Mouse (Mus musculus) gastrocnemius, adult 18-20 months (tissue): ENCODE data around the gene Sox9. TPM values are rescaled to one million over a fixed set of nuclear protein-coding genes. Genes with fewer than 3 reads are reported as not detected.

Experiments
- DNase-seq: peaks from one replicate; pipeline ENCODE4 v3.0.0; 2021; ENCODE audit warnings: low spot score
- total RNA-seq, 2 experiments: library from RNA; stranded (reverse); gene quantifications; 2 replicates each; pipeline ENCODE4 v1.2.3; 2021

Gene Sox9
- total RNA-seq, 2 experiments from 2014 or later: 1.6 to 2.7 TPM

GRCm38 (mm10) chr11:112798831-112799382, 16.9 kb downstream of the Sox9 start:
- DNase-seq: peak; percentile 17

- DNase-seq: no peak
Measured at GRCm38 (mm10) chr11:112801189-112801818, 19.3 kb downstream of the Sox9 start.

- no peak for DNase-seq
Measured at GRCm38 (mm10) chr11:112807838-112808506, 25.9 kb downstream of the Sox9 start.

GRCm38 (mm10) chr11:112810447-112811151, 28.6 kb downstream of the Sox9 start:
- DNase-seq: no peak

GRCm38 (mm10) chr11:112811152-112811871, 29.3 kb downstream of the Sox9 start:
- DNase-seq: no peak

DNA sequence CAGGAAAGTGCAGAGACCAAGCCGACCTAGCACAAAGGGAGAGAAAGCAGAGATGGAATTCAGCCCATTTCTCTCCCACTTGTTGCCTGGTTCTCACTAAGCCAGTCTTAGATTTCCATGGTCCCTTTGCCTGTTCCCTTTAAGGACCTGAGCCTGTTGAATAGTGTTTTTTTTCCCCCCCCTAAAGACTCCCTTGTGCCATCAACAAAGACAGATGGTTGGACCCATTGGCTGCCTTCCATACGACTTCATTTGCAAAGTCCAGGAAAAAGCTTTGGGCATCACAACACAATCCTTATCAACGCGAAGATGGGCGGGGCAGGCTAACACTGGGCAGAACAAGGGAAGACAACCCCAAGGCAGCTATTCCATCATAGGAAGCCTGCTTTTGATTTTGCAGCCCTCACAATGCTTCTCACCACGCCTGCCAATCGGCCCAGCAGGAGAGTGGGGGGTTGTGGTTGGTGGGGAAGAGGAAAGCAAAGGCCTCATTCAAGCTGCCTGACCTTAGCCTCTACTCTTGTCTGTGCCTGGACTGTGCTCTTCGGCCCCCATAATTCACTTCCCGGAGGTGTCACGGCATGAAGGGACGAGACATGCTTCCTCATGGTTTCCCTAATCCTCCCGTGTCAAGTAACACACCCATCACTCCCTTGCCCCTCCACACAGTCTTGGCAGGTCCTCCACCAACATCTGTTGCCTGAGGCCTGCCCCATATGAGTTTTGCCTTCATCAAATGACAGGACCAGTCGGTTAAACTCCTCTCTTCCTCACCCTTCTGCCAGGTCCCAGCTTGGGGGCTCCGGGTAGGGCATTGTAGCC, 36.0 kb downstream of the Sox9 start:
- no peak for DNase-seq

GRCm38 (mm10) chr11:112818651-112819270, 36.7 kb downstream of the Sox9 start:
- DNase-seq: no peak

DNA sequence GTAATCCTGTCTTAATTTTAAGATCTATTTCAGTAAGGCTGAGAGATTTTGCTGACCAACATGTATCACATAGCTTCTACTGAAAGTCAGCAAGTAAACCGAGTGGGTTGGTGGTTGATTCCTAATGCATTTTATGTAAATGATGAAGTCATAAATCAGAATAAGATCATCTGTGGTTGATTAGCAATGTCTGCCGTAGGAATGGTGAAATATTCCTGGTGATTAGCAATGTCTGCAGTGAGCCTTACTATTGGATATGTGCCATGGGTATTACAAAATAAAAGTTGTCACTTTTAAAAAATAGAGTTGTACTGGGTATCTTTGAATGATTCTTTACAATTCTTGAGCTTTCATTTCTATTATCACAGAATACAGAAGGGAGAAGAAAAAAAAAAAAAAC, 39.5 kb downstream of the Sox9 start:
- no peak for DNase-seq

- DNase-seq: no peak
Measured at GRCm38 (mm10) chr11:112824146-112824545, 42.1 kb downstream of the Sox9 start.

DNA sequence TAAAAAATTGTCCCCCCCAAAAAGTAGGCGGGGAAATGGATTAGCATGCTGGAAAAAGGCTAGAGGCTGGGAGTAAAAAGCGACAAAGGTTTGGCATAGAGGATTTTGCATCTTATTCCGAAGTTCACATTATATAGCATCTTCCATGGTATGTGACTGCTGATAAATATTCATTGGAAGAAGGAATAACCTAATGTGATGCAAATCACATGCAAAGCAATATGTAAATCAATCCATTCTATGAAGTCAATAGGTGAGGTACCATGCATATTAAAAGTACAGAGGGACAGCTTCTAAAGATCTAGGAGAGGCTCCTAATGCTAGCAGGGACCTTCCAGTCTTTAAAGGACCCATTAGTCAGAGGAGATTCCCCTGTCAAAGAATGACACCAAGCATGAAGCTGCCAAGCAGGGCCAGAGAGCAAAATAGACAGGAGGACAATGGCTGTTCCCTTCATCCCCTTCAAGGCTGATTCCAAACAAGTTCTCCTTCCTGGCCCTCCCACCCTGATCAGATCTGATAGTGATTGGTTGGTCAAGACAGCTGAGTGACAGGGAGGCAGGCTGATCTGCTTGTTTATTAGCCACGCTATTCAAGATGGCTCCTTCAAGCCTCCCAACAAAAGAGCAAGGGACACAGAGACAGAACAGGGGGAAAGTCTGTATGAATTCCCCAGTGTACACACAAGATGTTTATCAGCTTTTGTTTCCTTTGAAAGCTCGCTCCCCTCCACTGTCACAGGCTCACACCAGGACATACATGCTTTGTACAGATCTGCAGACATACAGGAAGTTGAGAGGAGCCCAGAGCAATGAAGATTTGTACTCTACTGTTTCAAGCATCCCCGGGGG, 44.4 kb downstream of the Sox9 start:
- DNase-seq: no peak

DNA sequence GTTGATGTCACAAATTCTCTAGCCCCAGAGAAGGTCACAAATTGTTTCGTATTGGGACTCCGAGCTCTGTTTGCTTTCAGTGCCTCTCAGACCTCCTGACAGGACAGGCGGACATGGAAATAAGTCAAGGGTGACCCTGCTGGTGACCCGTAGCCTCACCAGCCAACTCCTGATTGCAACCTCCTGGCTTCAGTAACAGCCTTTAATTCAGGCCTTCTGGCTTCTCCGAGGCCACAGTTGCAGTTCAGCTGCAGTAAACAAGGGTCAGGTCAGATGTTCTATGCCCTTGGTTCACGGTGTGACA, 45.0 kb downstream of the Sox9 start:
- DNase-seq: no peak

DNA sequence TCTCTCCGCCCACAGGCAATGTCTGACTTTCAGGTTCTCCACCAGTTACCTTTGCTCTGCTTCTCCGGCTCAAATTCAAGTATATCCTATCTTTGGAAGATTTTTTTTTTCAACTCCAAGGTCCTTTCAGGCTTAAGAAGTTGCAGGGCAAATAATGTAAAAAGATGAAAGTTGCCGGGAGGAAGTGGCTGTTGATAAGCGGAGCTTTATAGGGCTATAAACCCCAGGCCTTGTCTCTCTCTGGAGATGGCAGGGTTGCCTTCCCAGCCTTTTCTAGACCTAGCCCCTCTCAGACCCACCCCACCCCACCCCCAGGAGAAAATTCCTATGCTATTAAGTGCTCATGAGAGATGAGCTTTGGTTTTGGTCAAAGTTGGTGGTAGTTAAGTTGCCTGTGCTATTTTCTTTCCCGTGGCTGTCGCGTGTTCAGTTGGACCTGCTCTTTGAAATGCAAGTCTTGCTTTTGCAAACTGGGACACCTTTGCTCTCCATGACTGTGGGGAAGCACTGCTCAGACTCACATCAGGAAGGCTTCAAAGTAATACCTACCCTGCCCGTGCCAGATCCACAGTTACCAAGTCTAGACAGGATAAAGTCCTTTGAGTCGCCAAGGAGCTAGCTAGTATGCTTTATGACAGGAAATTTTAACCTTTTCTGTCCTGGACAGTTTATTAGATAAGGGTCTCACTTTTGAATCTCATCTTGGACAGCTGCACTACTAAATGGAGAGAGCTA, 46.7 kb downstream of the Sox9 start:
- DNase-seq: no peak

- DNase-seq: no peak
Measured at GRCm38 (mm10) chr11:112834245-112835005, 52.4 kb downstream of the Sox9 start.

- no peak for DNase-seq
Measured at GRCm38 (mm10) chr11:112835468-112836092, 53.6 kb downstream of the Sox9 start.
